Mouse (Mus musculus) forebrain, embryonic 10.5 days (tissue): ENCODE measurements around the gene Rnf213. TPM values are rescaled to one million over a fixed set of nuclear protein-coding genes. Genes with fewer than 3 reads are reported as not detected.

Experiments used
- DNase-seq: peaks from one replicate; pipeline ENCODE4 v3.0.0-alpha.2; 2017; ENCODE audit warnings: low spot score; ENCODE audit errors: extremely low spot score
- H3K27ac ChIP-seq: fragments of 300-500 bp; sonication (generic); 2 replicates; pipeline ENCODE4 v1.5.1; 2016; ENCODE audit warnings: mild to moderate bottlenecking
- H3K27me3 ChIP-seq: fragments of 300-500 bp; sonication (generic); 2 replicates; pipeline ENCODE4 v1.6.1; 2016; ENCODE audit warnings: mild to moderate bottlenecking; ENCODE audit not compliant: poor library complexity, severe bottlenecking
- H3K36me3 ChIP-seq: fragments of 300-500 bp; sonication (generic); replicated peaks from 2 replicates; pipeline ENCODE4 v1.6.1; 2016; ENCODE audit warnings: mild to moderate bottlenecking, moderate library complexity
- H3K4me1 ChIP-seq: fragments of 300-500 bp; sonication (generic); 2 replicates; pipeline ENCODE4 v1.6.1; 2016
- H3K4me3 ChIP-seq: fragments of 300-500 bp; sonication (generic); 2 replicates; pipeline ENCODE4 v1.5.1; 2016; ENCODE audit warnings: mild to moderate bottlenecking, moderate library complexity
- H3K9me3 ChIP-seq: fragments of 300-500 bp; sonication (generic); 2 replicates; pipeline ENCODE4 v1.6.1; 2016; ENCODE audit warnings: mild to moderate bottlenecking, moderate library complexity
- WGBS: fragments of 180-500 bp; shearing (Covaris S2); methylation state at CpG from one replicate; pipeline ENCODE4 v1.1.7; 2016; 5-methylcytosine and 5-hydroxymethylcytosine counted together
- polyA plus RNA-seq: library from polyadenylated mRNA; unstranded; fragments of >200 nt; fragmentation: Nextera tagmentation; extraction: Ambion mirVana; gene quantifications from 2 replicates; pipeline ENCODE4 v1.2.1, GENCODE M21; 2016

The Rnf213 gene
- polyA plus RNA-seq, 1 experiment from 2014 or later: 1.5 TPM

- peak overlapping the region; percentile 44 for H3K4me3 ChIP-seq
- H3K4me1 ChIP-seq: peaks cover 16% of the 10 kb centered on the region
- no peaks in the 10 kb centered on the region for H3K9me3 ChIP-seq
- H3K27ac ChIP-seq: 0 out of 2 replicates have a peak overlapping the region, but pooled peaks have one; percentile 20
- no peaks in the 10 kb centered on the region for H3K27me3 ChIP-seq
- DNase-seq: peak; percentile 65
- H3K36me3 ChIP-seq: no peaks in the 10 kb centered on the region
- 1% methylated on average over 30 of the region's 35 CpGs for WGBS
Observed at GRCm38 (mm10) chr11:119428649-119429136, 35.8 kb downstream of the Rnf213 start.

- H3K36me3 ChIP-seq: no peaks in the 10 kb centered on the region
- H3K9me3 ChIP-seq: no peaks in the 10 kb centered on the region
- no peak overlapping the region for H3K27ac ChIP-seq
- 85% methylated on average over 12 of the region's 12 CpGs for WGBS
- H3K4me3 ChIP-seq: no peak overlapping the region
- no peaks in the 10 kb centered on the region for H3K27me3 ChIP-seq
- DNase-seq: no peak
- H3K4me1 ChIP-seq: peaks cover 16% of the 10 kb centered on the region
Observed at GRCm38 (mm10) chr11:119431516-119431915, 38.6 kb downstream of the Rnf213 start.

- no peaks in the 10 kb centered on the region for H3K27me3 ChIP-seq
- DNase-seq: no peak
- WGBS: 80% methylated on average over 7 of the region's 7 CpGs
- no peak overlapping the region for H3K4me3 ChIP-seq
- H3K4me1 ChIP-seq: peaks cover 14% of the 10 kb centered on the region
- H3K9me3 ChIP-seq: no peaks in the 10 kb centered on the region
- no peaks in the 10 kb centered on the region for H3K36me3 ChIP-seq
- no peak overlapping the region for H3K27ac ChIP-seq
Observed at GRCm38 (mm10) chr11:119432706-119433105, 39.8 kb downstream of the Rnf213 start.

GRCm38 (mm10) chr11:119434316-119434715 lies 41.4 kb downstream of the Rnf213 start:
- H3K27ac ChIP-seq: no peak overlapping the region
- H3K27me3 ChIP-seq: no peaks in the 10 kb centered on the region
- DNase-seq: no peak
- H3K4me3 ChIP-seq: no peak overlapping the region
- H3K36me3 ChIP-seq: no peaks in the 10 kb centered on the region
- no peaks in the 10 kb centered on the region for H3K9me3 ChIP-seq
- H3K4me1 ChIP-seq: no peaks in the 10 kb centered on the region
- 81% methylated on average over 4 of the region's 4 CpGs for WGBS

- Histone ChIP-seq H3K27ac (no peak overlapping the region), H3K4me3 (no peak overlapping the region), H3K9me3 (no peaks in the 10 kb centered on the region), H3K27me3 (no peaks in the 10 kb centered on the region), H3K4me1 (no peaks in the 10 kb centered on the region), H3K36me3 (no peaks in the 10 kb centered on the region)
- no peak for DNase-seq
- WGBS: 80% methylated on average over 19 of the region's 19 CpGs
Observed at GRCm38 (mm10) chr11:119435880-119436872, 43.3 kb downstream of the Rnf213 start.

- Histone ChIP-seq H3K9me3 (no peaks in the 10 kb centered on the region), H3K4me1 (no peaks in the 10 kb centered on the region), H3K36me3 (no peaks in the 10 kb centered on the region), H3K27me3 (no peaks in the 10 kb centered on the region), H3K4me3 (no peak overlapping the region), H3K27ac (no peak overlapping the region)
- DNase-seq: no peak
- 69% methylated on average over 8 of the region's 8 CpGs for WGBS
Observed at GRCm38 (mm10) chr11:119438776-119439175, 45.9 kb downstream of the Rnf213 start.

- no peak for DNase-seq
- Histone ChIP-seq H3K27me3 (no peaks in the 10 kb centered on the region), H3K36me3 (no peaks in the 10 kb centered on the region), H3K27ac (no peak overlapping the region), H3K4me1 (no peaks in the 10 kb centered on the region; the same call in 1 of the 2 replicates), H3K9me3 (no peaks in the 10 kb centered on the region), H3K4me3 (no peak overlapping the region)
- 94% methylated on average over 8 of the region's 8 CpGs for WGBS
Observed at GRCm38 (mm10) chr11:119442199-119442598, 49.3 kb downstream of the Rnf213 start.

GRCm38 (mm10) chr11:119443442-119443841 lies 50.5 kb downstream of the Rnf213 start:
- 91% methylated on average over 9 of the region's 9 CpGs for WGBS
- H3K4me1 ChIP-seq: no peaks in the 10 kb centered on the region; the same call in 1 of the 2 replicates
- no peak overlapping the region for H3K4me3 ChIP-seq
- no peaks in the 10 kb centered on the region for H3K9me3 ChIP-seq
- no peak for DNase-seq
- no peaks in the 10 kb centered on the region for H3K27me3 ChIP-seq
- H3K27ac ChIP-seq: no peak overlapping the region
- H3K36me3 ChIP-seq: no peaks in the 10 kb centered on the region

GRCm38 (mm10) chr11:119456097-119456496 lies 63.2 kb downstream of the Rnf213 start:
- no peaks in the 10 kb centered on the region for H3K36me3 ChIP-seq
- no peak for DNase-seq
- H3K27ac ChIP-seq: no peak overlapping the region; the same call in 1 of the 2 replicates
- peaks cover 4% of the 10 kb centered on the region; the same call in 1 of the 2 replicates for H3K4me1 ChIP-seq
- H3K9me3 ChIP-seq: no peaks in the 10 kb centered on the region
- no peaks in the 10 kb centered on the region for H3K27me3 ChIP-seq
- no peak overlapping the region for H3K4me3 ChIP-seq
- 79% methylated on average over 4 of the region's 4 CpGs for WGBS

GRCm38 (mm10) chr11:119477876-119478275 lies 85.0 kb downstream of the Rnf213 start:
- Histone ChIP-seq H3K9me3 (no peaks in the 10 kb centered on the region), H3K4me1 (no peaks in the 10 kb centered on the region), H3K27ac (no peak overlapping the region), H3K27me3 (no peaks in the 10 kb centered on the region), H3K36me3 (no peaks in the 10 kb centered on the region), H3K4me3 (no peak overlapping the region)
- WGBS: 92% methylated on average over 4 of the region's 4 CpGs
- no peak for DNase-seq

- Histone ChIP-seq H3K27ac (peak within 1 kb of the TSS; percentile 95), H3K9me3 (no peaks in the 10 kb centered on the region), H3K36me3 (peaks cover 22% of the 10 kb centered on the region), H3K4me3 (peak within 1 kb of the TSS; percentile 88), H3K4me1 (peaks cover 31% of the 10 kb centered on the region), H3K27me3 (peaks cover 14% of the 10 kb centered on the region)
- under 1% methylated on average over 66 of the region's 66 CpGs for WGBS
- peak; percentile 99 for DNase-seq
Observed at GRCm38 (mm10) chr11:119490861-119491689, 98.2 kb downstream of the Rnf213 start, which contains the start of gene Endov. Endov (plus strand) TSS chr11:119491347.

GRCm38 (mm10) chr11:119491690-119492087 lies 98.8 kb downstream of the Rnf213 start:
- DNase-seq: no peak
- Histone ChIP-seq H3K36me3 (peaks cover 22% of the 10 kb centered on the region), H3K27me3 (peaks cover 14% of the 10 kb centered on the region), H3K9me3 (no peaks in the 10 kb centered on the region), H3K27ac (peak overlapping the region; percentile 95), H3K4me3 (peak overlapping the region; percentile 88), H3K4me1 (peaks cover 31% of the 10 kb centered on the region)
- 7% methylated on average over 27 of the region's 27 CpGs for WGBS
